Mouse (Mus musculus): ENCODE measurements around the gene Zfp503. TPM values are rescaled to one million over a fixed set of nuclear protein-coding genes. Genes with fewer than 3 reads are reported as not detected.

Zfp503 gene
- total RNA-seq, 2 experiments from 2014 or later, result 2.5 to 3.3 TPM

DNA sequence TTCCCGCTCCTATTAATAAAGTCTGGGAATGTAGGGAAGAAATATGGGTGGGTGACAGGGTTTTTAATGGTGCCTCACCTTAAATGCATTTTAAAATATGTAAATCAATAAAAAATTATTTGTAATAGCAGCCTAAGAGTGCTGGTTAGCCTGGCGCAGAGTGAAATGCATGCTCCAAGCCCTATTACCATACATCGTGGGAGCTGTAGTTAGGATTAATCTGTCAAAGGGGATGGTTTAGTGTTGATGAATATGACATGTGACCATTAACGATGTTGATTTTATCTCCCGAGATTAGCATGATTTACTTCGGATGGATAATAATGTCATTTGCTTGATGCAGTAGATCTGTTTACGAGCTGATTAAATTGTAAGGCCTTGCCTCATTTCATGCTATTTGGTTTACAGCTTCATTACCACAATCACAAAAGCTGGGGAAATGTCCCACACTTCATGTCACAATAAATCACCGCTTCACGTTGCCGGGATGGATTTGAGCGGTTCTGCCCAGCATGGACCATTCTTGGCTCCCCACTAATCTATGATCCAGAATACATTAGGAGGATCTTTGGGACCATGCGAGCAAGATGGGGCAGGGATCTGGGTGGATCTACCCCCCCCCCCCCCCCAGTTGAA, 21.9 kb downstream of the Zfp503 start:
- no peak for DNase-seq

DNA sequence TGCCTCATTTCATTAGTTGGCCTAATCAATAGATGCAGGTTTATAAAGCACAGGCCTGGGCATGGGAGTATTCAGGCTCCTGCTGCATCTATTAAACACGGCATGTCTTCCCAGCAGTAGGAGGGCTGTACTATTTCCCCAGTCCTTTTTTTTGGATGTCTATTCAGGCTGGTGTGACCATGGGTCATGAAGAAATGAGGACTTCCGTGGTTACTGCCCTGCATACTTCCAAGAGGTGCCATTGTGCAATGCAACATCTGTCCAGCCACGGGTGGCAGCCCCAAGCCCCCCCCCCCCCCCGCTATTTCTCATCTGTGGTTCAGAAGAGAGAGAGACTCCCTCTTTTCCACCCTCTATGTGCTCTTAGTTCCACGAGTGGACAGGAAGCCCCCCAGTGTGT, 23.1 kb downstream of the Zfp503 start:
- no peak for DNase-seq

DNA sequence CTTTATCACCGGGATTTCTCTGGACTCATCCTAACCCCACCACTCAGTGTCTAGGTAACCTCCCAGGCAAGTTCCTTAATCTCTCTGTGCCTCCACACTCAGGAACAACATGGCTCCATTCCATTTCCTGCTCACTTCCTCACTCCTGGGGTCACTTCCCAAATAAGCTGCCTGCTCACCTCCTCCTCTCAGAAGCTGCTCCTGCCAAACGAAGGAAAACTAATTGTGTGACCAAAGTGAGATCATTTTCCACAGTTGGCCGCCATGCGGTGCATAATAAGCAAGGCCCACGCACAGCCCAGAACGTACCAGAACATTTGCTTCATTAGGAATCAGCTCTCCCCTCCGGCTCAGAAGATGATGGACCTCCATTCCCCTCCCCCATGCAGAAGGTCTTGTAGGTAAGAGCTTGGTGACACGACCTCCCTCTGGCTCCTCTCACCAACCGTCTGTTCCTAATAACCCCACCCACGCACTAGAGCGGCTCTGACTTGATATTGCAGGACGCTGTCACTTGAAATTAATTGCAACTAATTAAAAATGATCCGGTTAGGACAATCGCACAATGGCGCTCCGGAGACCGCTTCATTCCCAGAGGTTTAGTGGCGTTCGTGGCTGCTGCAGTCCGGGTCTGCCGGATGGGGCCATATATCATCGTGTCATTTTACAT, 26.9 kb downstream of the Zfp503 start:
- DNase-seq, result no peak

DNA sequence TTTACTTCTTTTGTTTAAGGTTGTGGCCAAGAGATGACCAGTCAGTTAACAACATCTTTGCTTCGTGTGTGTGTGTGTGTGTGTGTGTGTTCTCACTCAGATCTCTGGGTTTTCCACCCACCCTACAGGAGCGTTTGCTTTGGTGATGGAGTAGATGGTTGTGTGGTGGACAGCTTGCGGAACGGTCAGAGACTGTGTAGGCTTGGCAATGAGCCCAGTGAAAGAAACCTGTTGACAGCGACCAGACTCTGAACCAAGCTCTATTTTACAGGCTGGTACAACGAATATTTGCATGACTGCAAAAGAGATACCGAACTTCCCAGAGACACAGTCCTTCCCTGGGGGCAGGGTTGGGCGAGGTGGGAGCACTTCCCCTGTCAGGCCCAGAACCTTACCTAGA, 30.2 kb downstream of the Zfp503 start:
- DNase-seq, result peak; percentile 43

DNA sequence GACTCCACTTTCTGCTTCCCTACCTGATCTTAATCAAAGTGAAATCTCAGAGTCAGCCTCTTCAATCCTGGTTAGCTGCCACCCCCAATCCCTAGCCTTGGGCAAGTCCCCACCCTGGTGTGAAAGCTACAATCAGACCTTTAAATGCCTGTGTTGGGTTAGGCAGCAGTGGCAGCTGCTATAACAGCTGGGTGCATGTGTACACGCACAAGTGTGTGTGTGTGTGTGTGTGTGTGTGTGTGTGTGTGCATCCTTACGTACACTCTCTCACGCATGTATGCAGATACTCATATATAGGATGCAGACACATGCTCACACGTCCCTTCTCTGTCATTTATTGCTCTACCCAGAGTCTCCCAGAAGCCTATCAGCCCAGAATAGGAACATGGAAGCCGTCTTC, 30.8 kb downstream of the Zfp503 start:
- DNase-seq, result no peak

DNA sequence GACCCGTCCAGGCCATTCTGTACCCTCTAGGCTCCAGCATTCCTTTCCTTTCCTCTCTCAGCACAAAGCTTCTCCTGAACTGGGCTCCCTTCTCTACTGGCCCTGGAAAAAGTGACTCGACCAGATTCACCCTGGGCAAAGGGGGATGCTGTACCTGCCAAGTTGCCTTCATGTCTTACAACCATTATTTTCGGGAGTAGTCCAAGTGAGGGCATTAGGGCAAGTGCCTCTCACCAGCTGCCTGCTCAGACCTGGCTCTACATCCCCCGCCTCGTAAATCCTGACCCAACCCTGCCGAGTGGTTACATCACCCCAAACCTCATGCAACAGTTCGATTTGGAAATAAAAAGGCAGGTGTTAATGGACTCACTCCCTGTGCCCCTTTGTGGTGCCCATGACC, 36.9 kb downstream of the Zfp503 start:
- no peak for DNase-seq

DNA sequence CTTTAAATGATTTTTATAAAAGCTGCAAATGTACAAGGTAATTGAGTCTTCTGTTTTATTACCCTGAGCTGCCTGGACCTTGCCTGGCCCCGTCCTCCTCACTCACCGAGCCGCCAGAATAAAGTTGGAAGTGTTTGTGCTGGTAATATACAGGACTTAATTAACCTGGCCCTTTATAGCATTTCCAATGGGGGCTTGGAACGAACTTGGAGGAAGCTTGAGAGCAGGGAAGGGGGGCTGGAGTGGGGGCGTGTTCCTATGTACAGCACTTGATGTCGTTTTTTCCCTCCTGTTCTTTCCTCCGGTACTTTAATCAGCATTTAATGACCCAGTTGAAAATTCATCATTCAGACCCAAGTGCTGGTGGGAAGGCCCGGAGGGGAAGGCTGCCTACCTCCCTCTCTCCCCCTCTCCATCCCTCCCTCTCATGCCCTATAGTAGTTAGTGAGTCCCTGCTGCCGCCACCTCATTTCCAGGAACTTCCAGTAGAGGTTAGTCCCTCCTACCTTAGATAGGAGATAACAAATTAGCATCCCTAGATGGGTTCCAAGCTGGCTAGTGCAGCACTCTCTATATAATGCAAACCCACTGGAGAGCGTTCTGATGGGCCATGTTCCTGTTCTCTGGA, 37.4 kb downstream of the Zfp503 start:
- no peak for DNase-seq

DNA sequence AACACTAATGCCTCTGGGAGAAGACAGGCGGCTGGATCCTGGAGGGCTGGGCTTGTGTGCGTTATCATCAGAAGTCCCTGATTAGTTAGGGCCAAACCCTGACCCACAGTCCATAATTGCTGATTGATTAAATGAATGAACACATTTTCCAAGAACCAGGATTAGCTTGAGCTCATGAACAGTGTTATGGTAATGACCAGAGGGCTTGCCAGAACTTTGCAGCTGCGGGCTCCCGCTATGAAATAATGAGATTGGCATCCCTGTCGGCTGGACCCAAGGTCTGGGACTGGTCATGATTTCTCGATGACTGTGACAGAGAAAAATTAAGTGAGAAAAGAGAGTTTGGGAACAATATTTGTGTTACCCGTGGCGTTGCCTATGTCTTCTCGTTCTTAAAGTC, 44.5 kb downstream of the Zfp503 start:
- no peak for DNase-seq

DNA sequence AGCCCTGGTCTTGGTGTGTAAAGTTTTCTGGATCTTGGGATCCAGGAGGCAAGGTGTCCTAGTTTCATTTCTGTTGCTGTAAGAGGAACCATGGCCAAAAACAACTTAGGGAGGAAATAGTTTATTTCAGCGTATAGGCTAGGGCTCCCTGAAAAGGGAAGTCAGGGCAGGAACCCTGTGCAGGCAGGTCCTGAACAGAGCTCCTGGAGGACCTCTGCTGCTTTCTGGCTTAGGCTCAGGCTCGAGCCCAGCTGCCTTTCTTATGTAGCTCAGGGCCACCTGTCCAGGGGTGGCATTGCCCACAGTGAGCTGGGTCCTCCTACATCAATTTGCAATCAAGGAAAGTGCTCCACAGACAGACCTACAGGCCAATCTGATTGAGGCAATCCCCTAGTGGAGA, 47.8 kb downstream of the Zfp503 start:
- DNase-seq, result no peak

DNA sequence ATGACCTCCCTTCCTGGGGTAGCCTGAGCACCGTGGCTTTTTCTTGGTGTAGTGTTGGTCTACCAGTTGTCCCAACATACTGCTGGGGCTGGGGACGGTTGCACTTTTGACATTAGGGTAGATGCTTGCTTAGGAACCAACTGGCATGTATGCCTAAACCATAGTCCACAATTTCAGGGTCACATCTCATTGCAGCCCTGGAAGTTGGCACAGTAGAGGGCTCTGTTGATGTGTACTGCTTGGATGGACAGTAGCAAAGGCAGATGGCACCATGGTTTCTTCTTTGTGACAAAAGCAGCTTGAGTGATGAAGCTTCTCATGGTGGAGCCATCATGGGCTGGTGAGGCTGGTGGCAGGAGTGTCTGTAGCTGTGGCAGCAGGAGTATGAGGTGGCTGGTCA, 52.3 kb downstream of the Zfp503 start:
- DNase-seq, result no peak

DNA sequence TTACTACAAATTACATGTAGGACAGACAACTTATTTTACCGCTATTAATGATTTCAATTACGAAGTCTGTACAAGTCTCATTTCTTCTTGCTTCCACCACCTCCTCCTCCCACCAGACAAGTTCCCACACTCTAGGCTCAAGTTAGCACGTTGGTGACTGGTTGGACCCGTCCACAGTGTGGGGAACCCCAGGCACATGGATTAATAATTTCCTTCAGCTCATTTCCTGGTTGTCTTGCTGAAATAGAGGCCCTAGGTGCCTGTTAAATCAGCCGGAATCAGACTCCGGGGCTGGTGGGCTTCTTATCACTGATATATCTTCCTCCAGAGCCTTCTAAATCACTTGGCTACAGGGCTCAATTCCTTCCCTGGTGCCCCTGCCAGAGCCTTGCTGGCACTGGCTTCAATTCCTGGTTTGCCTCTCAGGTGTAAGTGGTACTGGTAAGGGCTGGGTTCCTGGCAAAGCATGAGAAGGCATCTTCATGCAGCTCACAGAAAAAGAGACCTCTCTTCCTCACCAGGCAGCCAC, 53.2 kb downstream of the Zfp503 start:
- DNase-seq, result no peak

Small RNA genes lying within 50 kb of the gene (microRNA-seq; reads per million reads assigned to microRNA genes)
- 0 reads per million in 2 experiments for gene Gm27532

Other genes starting within 250 kb of the Zfp503 start
- 10 to 100 TPM; 26.1 to 27.4 TPM for gene Samd8, start 239.1 kb downstream of the Zfp503 start, total RNA-seq (2021)
- not detected for gene Dusp13, start 238.4 kb downstream of the Zfp503 start, total RNA-seq (2021)
- gene Vdac2, start 164.4 kb downstream of the Zfp503 start, total RNA-seq (2021), result 100 to 1,000 TPM; 606 to 622 TPM
- 10 to 100 TPM; 16.9 to 25.9 TPM for gene Comtd1, start 140.6 kb downstream of the Zfp503 start, total RNA-seq (2021)
- 1 to 10 TPM in 1 of 2 experiments, under 1 TPM in 1; 0.68 to 1.5 TPM for gene Lrmda, start 30.1 kb upstream of the Zfp503 start, total RNA-seq (2021)